Mouse (Mus musculus): ENCODE data around the gene Rgr. TPM values are rescaled to one million over a fixed set of nuclear protein-coding genes. Genes with fewer than 3 reads are reported as not detected.
A peak's percentile ranks its signal among the peaks of the same experiment; 100 is the strongest.

Gene Rgr
- polyA plus RNA-seq, 1 experiment, result not detected

DNA sequence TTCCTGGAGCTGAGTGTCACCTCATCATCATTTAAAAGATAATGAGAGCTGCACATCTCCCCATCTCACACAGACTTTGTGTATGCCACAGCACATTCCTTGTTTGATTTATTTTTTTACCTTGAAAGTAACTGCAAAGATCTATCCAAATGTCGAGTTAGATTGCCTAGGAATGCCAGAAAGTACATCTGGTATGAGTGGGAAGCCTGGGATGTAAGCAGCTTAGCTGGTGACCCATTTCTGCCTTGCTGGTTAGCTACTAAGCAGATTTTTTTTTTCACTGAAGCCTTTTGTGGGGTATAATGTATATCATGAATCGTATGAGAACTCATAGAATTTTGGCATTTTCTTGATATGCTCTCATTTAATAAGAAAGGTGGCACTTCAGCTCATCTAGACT lies 17.9 kb upstream of the Rgr start:
- TF ChIP-seq CTCF (IDR thresholded peaks at IDR 0.05; ENCODE audit: control insufficient read depth, insufficient read depth, insufficient replicate concordance, low read depth, low read length) (no peak), POLR2A (IDR thresholded peaks at IDR 0.05; ENCODE audit: control insufficient read depth, low read depth, low read length) (no peak)

GRCm38 (mm10) chr14:37064849-37065248 lies 16.1 kb upstream of the Rgr start:
- Histone ChIP-seq H3K27me3 (ENCODE audit: control insufficient read depth, insufficient read depth, low read length) (no peaks in the 10 kb centered on the region), H3K36me3 (ENCODE audit: control insufficient read depth, insufficient read depth, low read length) (no peaks in the 10 kb centered on the region), H3K4me3 (ENCODE audit: control insufficient read depth, low read depth, low read length) (no peak overlapping the region), H3K4me1 (ENCODE audit: control insufficient read depth, insufficient read depth, low read length) (no peaks in the 10 kb centered on the region), H3K27ac (ENCODE audit: control insufficient read depth, insufficient read depth, low read depth, low read length) (no peak overlapping the region)
- no peak for TF ChIP-seq CTCF (IDR thresholded peaks at IDR 0.05; ENCODE audit: control insufficient read depth, insufficient read depth, insufficient replicate concordance, low read depth, low read length)
- no peak for TF ChIP-seq POLR2A (IDR thresholded peaks at IDR 0.05; ENCODE audit: control insufficient read depth, low read depth, low read length)

More for the DNA sequence above, 17.9 kb upstream of the Rgr start:
- Histone ChIP-seq H3K27ac (ENCODE audit: control insufficient read depth, insufficient read depth, low read depth, low read length) (no peak overlapping the region), H3K4me3 (ENCODE audit: control insufficient read depth, low read depth, low read length) (no peak overlapping the region), H3K36me3 (ENCODE audit: control insufficient read depth, insufficient read depth, low read length) (no peaks in the 10 kb centered on the region), H3K4me1 (ENCODE audit: control insufficient read depth, insufficient read depth, low read length) (no peaks in the 10 kb centered on the region), H3K27me3 (ENCODE audit: control insufficient read depth, insufficient read depth, low read length) (no peaks in the 10 kb centered on the region)

DNA sequence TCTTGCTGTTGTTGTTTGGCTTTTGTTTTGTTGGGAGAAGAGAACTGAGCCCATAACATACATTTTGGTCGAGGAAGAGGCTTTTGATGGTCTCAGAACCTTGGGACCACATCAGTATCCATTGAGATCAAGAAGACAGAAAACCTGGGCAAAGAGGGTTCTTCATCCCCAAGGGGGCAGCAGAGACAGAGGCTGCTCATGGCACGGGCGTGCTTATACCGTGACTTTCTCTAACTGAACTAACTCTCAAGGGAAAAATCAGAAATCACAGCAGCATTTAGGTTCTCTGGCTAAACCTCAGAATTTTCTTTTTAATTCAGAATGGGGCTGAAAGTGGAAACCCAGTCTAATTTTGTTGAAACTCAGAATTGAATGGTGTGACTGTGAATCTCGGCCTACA lies 14.3 kb downstream of the Rgr start:
- no peaks in the 10 kb centered on the region for H3K27me3 ChIP-seq (ENCODE audit: control insufficient read depth, insufficient read depth, low read length)
- no peak overlapping the region for H3K4me3 ChIP-seq (ENCODE audit: control insufficient read depth, low read depth, low read length)
- no peaks in the 10 kb centered on the region for H3K4me1 ChIP-seq (ENCODE audit: control insufficient read depth, insufficient read depth, low read length)
- TF ChIP-seq CTCF (IDR thresholded peaks at IDR 0.05; ENCODE audit: control insufficient read depth, insufficient read depth, insufficient replicate concordance, low read depth, low read length) (no peak), POLR2A (IDR thresholded peaks at IDR 0.05; ENCODE audit: control insufficient read depth, low read depth, low read length) (no peak)
- no peak overlapping the region for H3K27ac ChIP-seq (ENCODE audit: control insufficient read depth, insufficient read depth, low read depth, low read length)
- H3K36me3 ChIP-seq (ENCODE audit: control insufficient read depth, insufficient read depth, low read length), result no peaks in the 10 kb centered on the region

DNA sequence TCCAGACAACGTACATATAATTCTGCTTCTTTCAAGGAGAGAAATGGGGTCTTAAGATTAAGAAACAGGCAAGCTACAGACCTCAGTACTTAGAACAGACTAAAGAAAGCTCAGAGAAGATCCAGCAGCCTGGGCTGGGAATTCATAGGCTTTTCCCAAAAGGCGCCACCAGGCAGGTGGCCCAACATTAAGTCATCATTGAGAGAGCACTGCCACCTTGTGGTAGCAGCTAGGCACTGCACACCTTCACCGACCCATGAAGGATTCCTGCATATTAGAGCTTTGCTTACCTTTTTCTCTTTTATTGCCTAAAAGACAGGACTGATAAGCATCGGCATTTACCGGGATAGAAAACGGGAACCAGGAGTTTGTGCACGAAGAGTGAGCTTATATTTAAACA lies 15.5 kb downstream of the Rgr start:
- no peaks in the 10 kb centered on the region for H3K36me3 ChIP-seq (ENCODE audit: control insufficient read depth, insufficient read depth, low read length)
- H3K27me3 ChIP-seq (ENCODE audit: control insufficient read depth, insufficient read depth, low read length), result no peaks in the 10 kb centered on the region
- no peak for TF ChIP-seq POLR2A (IDR thresholded peaks at IDR 0.05; ENCODE audit: control insufficient read depth, low read depth, low read length)
- peak; percentile 93 for TF ChIP-seq CTCF (IDR thresholded peaks at IDR 0.05; ENCODE audit: control insufficient read depth, insufficient read depth, insufficient replicate concordance, low read depth, low read length)
- H3K4me3 ChIP-seq (ENCODE audit: control insufficient read depth, low read depth, low read length), result no peak overlapping the region
- H3K4me1 ChIP-seq (ENCODE audit: control insufficient read depth, insufficient read depth, low read length), result no peaks in the 10 kb centered on the region
- no peak overlapping the region for H3K27ac ChIP-seq (ENCODE audit: control insufficient read depth, insufficient read depth, low read depth, low read length)

GRCm38 (mm10) chr14:37032481-37033104 lies 16.2 kb downstream of the Rgr start:
- no peak overlapping the region for H3K4me3 ChIP-seq (ENCODE audit: control insufficient read depth, low read depth, low read length)

GRCm38 (mm10) chr14:37028555-37028954 lies 20.2 kb downstream of the Rgr start:
- TF ChIP-seq POLR2A (IDR thresholded peaks at IDR 0.05; ENCODE audit: control insufficient read depth, low read depth, low read length) (no peak), CTCF (IDR thresholded peaks at IDR 0.05; ENCODE audit: control insufficient read depth, insufficient read depth, insufficient replicate concordance, low read depth, low read length) (no peak)
- H3K36me3 ChIP-seq (ENCODE audit: control insufficient read depth, insufficient read depth, low read length), result no peaks in the 10 kb centered on the region
- H3K27ac ChIP-seq (ENCODE audit: control insufficient read depth, insufficient read depth, low read depth, low read length), result no peak overlapping the region
- H3K4me3 ChIP-seq (ENCODE audit: control insufficient read depth, low read depth, low read length), result no peak overlapping the region
- H3K4me1 ChIP-seq (ENCODE audit: control insufficient read depth, insufficient read depth, low read length), result no peaks in the 10 kb centered on the region
- no peaks in the 10 kb centered on the region for H3K27me3 ChIP-seq (ENCODE audit: control insufficient read depth, insufficient read depth, low read length)

More at GRCm38 (mm10) chr14:37032481-37033104, 16.2 kb downstream of the Rgr start:
- TF ChIP-seq POLR2A (IDR thresholded peaks at IDR 0.05; ENCODE audit: control insufficient read depth, low read depth, low read length) (no peak), CTCF (IDR thresholded peaks at IDR 0.05; ENCODE audit: control insufficient read depth, insufficient read depth, insufficient replicate concordance, low read depth, low read length) (no peak)
- H3K27ac ChIP-seq (ENCODE audit: control insufficient read depth, insufficient read depth, low read depth, low read length), result no peak overlapping the region
- no peaks in the 10 kb centered on the region for H3K27me3 ChIP-seq (ENCODE audit: control insufficient read depth, insufficient read depth, low read length)
- H3K36me3 ChIP-seq (ENCODE audit: control insufficient read depth, insufficient read depth, low read length), result no peaks in the 10 kb centered on the region
- no peaks in the 10 kb centered on the region for H3K4me1 ChIP-seq (ENCODE audit: control insufficient read depth, insufficient read depth, low read length)

- H3K4me1 ChIP-seq (ENCODE audit: control insufficient read depth, insufficient read depth, low read length), result no peaks in the 10 kb centered on the region
- H3K27ac ChIP-seq (ENCODE audit: control insufficient read depth, insufficient read depth, low read depth, low read length), result no peak overlapping the region
- no peaks in the 10 kb centered on the region for H3K27me3 ChIP-seq (ENCODE audit: control insufficient read depth, insufficient read depth, low read length)
- no peak for TF ChIP-seq CTCF (IDR thresholded peaks at IDR 0.05; ENCODE audit: control insufficient read depth, insufficient read depth, insufficient replicate concordance, low read depth, low read length)
- TF ChIP-seq POLR2A (IDR thresholded peaks at IDR 0.05; ENCODE audit: control insufficient read depth, low read depth, low read length), result no peak
- H3K4me3 ChIP-seq (ENCODE audit: control insufficient read depth, low read depth, low read length), result no peak overlapping the region
- no peaks in the 10 kb centered on the region for H3K36me3 ChIP-seq (ENCODE audit: control insufficient read depth, insufficient read depth, low read length)
Measured at GRCm38 (mm10) chr14:37027951-37028350, 20.8 kb downstream of the Rgr start.

All from testis, adult 2 months (tissue).